Mouse (Mus musculus): ENCODE data around the gene Vps45.
"Not testable (repeated sequence)": the region's sequence is repeated elsewhere in the genome, so short reads cannot be mapped to it uniquely, and the experiment has no call there.

Vps45 gene

GRCm38 (mm10) chr3:96078711-96079110, 20.4 kb upstream of the Vps45 start:
- DNase-seq (ENCODE audit: low spot score), result no peak

GRCm38 (mm10) chr3:96078066-96078465, 19.8 kb upstream of the Vps45 start:
- DNase-seq (ENCODE audit: low spot score), result no peak

- DNase-seq (ENCODE audit: low spot score), result no peak
These were observed 14.7 kb upstream of the Vps45 start for GRCm38 (mm10) chr3:96072921-96073486.

GRCm38 (mm10) chr3:96070241-96070640, 12.0 kb upstream of the Vps45 start:
- no peak for DNase-seq (ENCODE audit: low spot score)

- DNase-seq (ENCODE audit: low spot score), result no peak
These were observed 11.3 kb upstream of the Vps45 start for GRCm38 (mm10) chr3:96069542-96069941.

- DNase-seq (ENCODE audit: low spot score), result no peak
These were observed 10.8 kb upstream of the Vps45 start for GRCm38 (mm10) chr3:96069046-96069445.

GRCm38 (mm10) chr3:96066741-96067140, 8.5 kb upstream of the Vps45 start:
- no peak for DNase-seq (ENCODE audit: low spot score)

GRCm38 (mm10) chr3:96065754-96066375, 7.6 kb upstream of the Vps45 start:
- DNase-seq (ENCODE audit: low spot score), result peak; percentile 32

GRCm38 (mm10) chr3:96065147-96065546, 6.9 kb upstream of the Vps45 start:
- DNase-seq (ENCODE audit: low spot score), result no peak

- DNase-seq (ENCODE audit: low spot score), result no peak
These were observed 6.0 kb upstream of the Vps45 start for GRCm38 (mm10) chr3:96064217-96064616.

- DNase-seq (ENCODE audit: low spot score), result no peak
These were observed 5.0 kb upstream of the Vps45 start for GRCm38 (mm10) chr3:96063299-96063698.

- DNase-seq (ENCODE audit: low spot score), result no peak
These were observed 1.9 kb upstream of the Vps45 start for GRCm38 (mm10) chr3:96060146-96060545.

- DNase-seq (ENCODE audit: low spot score), result peak; percentile 82
These were observed 490 bp downstream of the Vps45 start for GRCm38 (mm10) chr3:96057747-96058204.

GRCm38 (mm10) chr3:96056031-96056430, 2.2 kb downstream of the Vps45 start:
- no peak for DNase-seq (ENCODE audit: low spot score)

- DNase-seq (ENCODE audit: low spot score), result no peak
These were observed 3.0 kb downstream of the Vps45 start for GRCm38 (mm10) chr3:96055294-96055693.

- DNase-seq (ENCODE audit: low spot score), result no peak
These were observed 6.4 kb downstream of the Vps45 start for GRCm38 (mm10) chr3:96051839-96052238.

- no peak for DNase-seq (ENCODE audit: low spot score)
These were observed 7.1 kb downstream of the Vps45 start for GRCm38 (mm10) chr3:96051186-96051585.

- DNase-seq (ENCODE audit: low spot score), result no peak
These were observed 7.5 kb downstream of the Vps45 start for GRCm38 (mm10) chr3:96050779-96051178.

GRCm38 (mm10) chr3:96044559-96044958, 13.7 kb downstream of the Vps45 start:
- DNase-seq (ENCODE audit: low spot score), result not testable (repeated sequence)

GRCm38 (mm10) chr3:96043104-96043503, 15.2 kb downstream of the Vps45 start:
- DNase-seq (ENCODE audit: low spot score), result no peak

- no peak for DNase-seq (ENCODE audit: low spot score)
These were observed 17.2 kb downstream of the Vps45 start for GRCm38 (mm10) chr3:96041079-96041478.

GRCm38 (mm10) chr3:96040663-96041006, 17.6 kb downstream of the Vps45 start:
- DNase-seq (ENCODE audit: low spot score), result no peak

GRCm38 (mm10) chr3:96039857-96040662, 18.2 kb downstream of the Vps45 start:
- no peak for DNase-seq (ENCODE audit: low spot score)
